Mouse (Mus musculus) heart, postnatal 0 days (tissue): Measurements from ENCODE around the gene Tmem110.

Experiments used
- CTCF ChIP-seq: IDR thresholded peaks from 2 replicates; pipeline ENCODE4 v1.5.1; 2016; ENCODE audit warnings: antibody characterized with exemption, control low read depth, low read depth
- EP300 ChIP-seq: IDR thresholded peaks from 2 replicates; pipeline ENCODE4 v1.6.1; 2016; ENCODE audit warnings: antibody characterized with exemption, low read depth

DNA sequence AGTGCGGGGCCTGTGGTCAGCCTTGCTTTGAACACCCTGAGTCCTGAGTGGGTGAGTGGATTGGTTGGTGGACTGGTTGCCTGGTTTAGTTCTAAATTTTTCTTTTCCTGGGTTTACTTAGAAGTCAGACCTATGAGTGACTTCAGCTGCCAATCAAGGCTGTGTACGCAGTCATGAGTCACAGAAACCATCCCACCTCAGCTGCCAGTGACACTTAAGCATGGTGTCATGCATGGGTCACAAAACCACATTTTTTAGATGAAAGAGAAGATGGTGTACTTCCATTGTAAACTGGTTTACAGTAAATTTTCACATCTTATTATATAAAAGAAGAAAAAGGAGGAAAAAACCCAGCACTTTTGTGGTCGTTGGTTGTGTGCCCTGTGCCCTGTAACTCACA is 52.4 kb downstream of the Tmem110 start:
- TF ChIP-seq CTCF (no peak), EP300 (no peak)
